Mouse (Mus musculus) hematopoietic multipotent progenitor cell, adult 10-12 weeks (in vitro differentiated cells): ENCODE data around the gene Cd99l2. TPM values are rescaled to one million over a fixed set of nuclear protein-coding genes. Genes with fewer than 3 reads are reported as not detected.

Source experiments
- polyA plus RNA-seq: library from polyadenylated mRNA; stranded (reverse); fragments of >175 nt; gene quantifications from 2 replicates; pipeline ENCODE4 v1.2.3, GENCODE M21; 2012; ENCODE audit warnings: low replicate concordance

The Cd99l2 gene
- 0.88 and 2.9 TPM in 2 replicates for polyA plus RNA-seq

DNA sequence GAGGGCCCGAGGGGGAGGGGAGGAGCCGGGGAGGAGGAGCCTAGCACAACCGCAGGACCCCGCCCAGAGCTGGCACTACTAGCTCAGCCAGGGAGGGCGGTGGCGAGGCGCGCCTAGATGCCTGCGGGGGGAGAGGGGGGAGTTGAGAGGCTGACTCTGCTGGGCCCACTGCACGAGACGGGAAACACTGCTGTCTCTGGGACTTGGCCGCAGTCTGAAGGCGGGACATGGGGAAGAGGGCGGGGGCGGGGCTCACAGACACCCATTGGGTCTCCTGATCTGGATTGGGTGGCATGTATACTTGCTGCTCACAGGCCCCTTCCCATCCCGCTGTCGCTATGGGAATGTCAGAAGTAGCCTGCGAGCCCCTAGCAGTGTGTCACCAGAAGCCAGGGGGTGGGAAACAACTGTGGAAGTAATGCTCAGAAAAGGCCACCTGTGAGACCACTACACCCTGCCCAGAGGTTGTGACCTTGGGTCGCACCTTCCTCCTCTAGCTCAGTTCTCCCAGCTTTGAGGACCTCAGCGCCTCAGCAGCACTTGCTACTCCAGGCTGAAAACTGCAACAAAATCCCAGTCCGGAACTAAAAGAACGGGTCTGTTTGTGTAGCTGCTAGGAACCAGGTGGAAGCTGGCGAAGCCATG, at the start of gene Cd99l2:
TSS of gene Cd99l2 (minus strand) at position 216 of the 645 bp plus-strand sequence.

Other genes with a start within 250 kb of the Cd99l2 start
- 6.4 and 15.5 TPM in 2 replicates for gene Mtmr1, start 128.1 kb downstream of the Cd99l2 start, polyA plus RNA-seq
- gene Hmgb3, start 63.1 kb upstream of the Cd99l2 start, polyA plus RNA-seq = 10.1 and 33.8 TPM in 2 replicates
- gene Gpr50, start 170.8 kb upstream of the Cd99l2 start, polyA plus RNA-seq = not detected in 2 replicates